Mouse (Mus musculus) adrenal gland, adult 8-10 months (tissue): Measurements from ENCODE around the gene Defa23. TPM values are rescaled to one million over a fixed set of nuclear protein-coding genes. Genes with fewer than 3 reads are reported as not detected.
"Not testable (repeated sequence)": the region's sequence is repeated elsewhere in the genome, so short reads cannot be mapped to it uniquely, and the experiment has no call there.

Source experiments
- DNase-seq: peaks from one replicate; pipeline ENCODE4 v3.0.0; 2022
- total RNA-seq, 4 experiments: library from RNA; stranded (reverse); gene quantifications; 2 replicates each; pipeline ENCODE4 v1.2.4; 2022

Defa23 gene
- total RNA-seq, result not detected

DNA sequence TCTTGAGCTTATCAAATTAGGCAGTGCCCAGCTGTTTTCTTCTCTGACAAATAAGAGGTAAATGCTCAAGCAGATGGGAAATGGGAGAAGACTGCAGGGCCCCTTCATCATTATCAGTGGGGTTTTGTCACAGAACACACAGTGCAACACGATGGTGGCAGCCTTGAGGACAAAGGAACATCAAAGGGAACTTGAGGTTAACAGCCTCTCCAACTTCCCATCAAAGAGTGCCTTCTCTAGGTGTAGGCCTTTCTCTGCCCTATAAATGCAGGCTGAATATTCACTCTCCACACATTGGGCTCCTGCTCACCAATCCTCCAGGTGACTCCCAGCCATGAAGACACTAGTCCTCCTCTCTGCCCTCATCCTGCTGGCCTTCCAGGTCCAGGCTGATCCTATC is at the start of gene Defa23:
Gene Defa23 (plus strand): TSS at position 301 of the 400 bp plus-strand sequence.
- not testable (repeated sequence) for DNase-seq

DNA sequence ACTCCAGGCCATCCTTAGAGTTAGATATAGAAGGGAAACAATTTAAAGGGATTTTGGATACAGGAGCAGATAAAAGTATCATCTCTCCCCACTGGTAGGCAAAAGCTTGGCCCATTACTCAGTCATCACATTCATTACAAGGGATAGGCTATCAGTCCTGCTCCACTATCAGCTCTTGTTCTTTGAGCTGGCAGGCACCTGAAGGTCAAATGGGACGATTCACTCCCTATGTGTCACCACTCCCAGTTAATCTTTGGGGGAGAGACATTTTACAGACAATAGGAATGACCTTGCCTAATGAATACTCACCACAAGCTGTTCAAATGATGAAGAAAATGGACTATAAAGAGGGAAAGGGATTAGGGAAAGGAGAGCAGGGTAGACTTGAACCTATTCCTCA is 48.0 kb upstream of the Defa23 start:
- DNase-seq, result no peak

DNA sequence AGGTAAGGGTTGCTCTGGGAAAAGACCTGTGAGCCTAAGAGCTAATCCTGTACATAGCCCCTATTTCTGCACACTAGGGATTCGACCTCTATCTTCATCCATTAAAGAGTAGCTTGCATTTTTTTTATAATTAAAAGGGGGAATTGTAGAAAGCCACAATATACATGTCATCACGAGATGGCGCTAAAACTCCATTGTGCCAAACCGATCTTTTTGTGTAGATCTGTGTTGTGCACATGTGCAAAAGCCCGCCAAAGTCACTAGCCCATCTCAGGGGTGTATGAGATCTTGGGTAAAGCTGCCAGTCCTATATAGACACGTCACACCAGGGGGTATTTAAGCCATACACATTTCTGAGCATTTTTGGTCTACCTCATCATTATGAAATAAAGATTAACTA is 46.3 kb upstream of the Defa23 start:
- DNase-seq, result not testable (repeated sequence)

DNA sequence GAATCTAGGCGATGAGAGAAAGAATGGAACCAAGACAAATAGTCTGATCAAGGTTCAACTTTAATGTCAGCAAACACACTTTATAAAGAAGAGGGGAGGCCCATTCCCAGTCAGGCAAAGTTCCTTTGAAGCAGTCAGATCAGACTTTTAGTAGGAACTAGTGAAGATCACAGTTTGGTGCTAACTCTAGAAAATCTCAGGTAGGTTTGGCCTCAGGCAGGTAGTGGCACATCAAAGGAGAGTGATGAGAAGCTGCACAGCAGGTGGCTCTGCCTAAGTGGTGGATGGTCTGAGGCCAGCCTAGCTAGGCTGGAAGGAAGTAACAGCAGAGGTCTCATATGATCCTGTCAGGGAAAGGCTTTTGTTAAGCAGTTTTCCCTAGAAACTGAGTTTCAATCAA is 44.3 kb upstream of the Defa23 start:
- DNase-seq, result not testable (repeated sequence)

DNA sequence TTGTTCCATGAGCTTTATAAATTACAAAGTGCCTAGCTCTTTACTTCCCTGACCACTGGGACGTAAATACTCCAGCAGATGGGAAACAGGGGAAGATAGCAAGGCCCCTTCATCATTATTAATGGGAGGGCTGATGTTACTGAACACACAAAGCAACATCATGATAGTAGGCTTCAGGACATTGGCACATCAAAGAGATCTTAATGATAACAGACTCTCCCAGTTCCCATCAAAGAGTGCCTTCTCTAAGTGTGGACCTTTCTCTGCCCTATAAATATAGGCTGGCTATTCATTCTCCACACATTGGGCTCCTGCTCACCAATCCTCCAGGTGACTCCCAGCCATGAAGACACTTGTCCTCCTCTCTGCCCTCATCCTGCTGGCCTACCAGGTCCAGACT is 29.6 kb upstream of the Defa23 start, which contains the start of gene Defa21:
Gene Defa21 (plus strand): TSS at position 301 of the 400 bp plus-strand sequence.
- DNase-seq, result not testable (repeated sequence)

DNA sequence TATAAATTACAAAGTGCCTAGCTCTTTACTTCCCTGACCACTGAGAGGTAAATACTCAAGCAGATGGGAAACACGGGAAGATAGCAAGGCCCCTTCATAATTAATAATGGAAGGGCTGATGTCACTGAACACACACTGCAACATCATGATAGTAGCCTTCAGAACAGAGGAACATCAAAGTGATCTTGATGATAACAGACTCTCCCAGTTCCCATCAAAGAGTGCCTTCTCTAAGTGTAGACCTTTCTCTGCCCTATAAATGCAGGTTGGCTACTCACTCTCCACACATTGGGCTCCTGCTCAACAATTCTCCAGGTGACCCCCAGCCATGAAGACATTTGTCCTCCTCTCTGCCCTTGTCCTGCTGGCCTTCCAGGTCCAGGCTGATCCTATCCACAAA is 9.9 kb downstream of the Defa23 start, which contains the start of gene Defa35:
Gene Defa35 (plus strand): TSS at position 301 of the 400 bp plus-strand sequence.
- not testable (repeated sequence) for DNase-seq

DNA sequence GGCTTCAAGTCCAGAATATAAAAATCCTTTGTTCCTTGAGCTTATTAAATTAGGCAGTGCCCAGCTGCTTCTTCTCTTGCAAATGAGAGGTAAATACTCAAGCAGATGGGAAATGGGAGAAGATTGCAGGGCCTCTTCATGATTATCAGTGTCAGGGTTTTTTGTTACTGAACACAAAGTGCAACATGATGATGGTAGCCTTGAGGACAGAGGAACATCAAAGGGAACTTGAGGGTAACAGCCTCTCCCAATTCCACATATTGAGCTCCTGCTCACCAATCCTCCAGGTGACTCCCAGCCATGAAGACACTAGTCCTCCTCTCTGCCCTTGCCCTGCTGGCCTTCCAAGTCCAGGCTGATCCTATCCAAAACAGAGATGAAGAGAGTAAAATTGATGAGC is 29.3 kb downstream of the Defa23 start, which contains the start of gene Defa25:
Gene Defa25 (plus strand): TSS at position 301 of the 400 bp plus-strand sequence.
- not testable (repeated sequence) for DNase-seq

DNA sequence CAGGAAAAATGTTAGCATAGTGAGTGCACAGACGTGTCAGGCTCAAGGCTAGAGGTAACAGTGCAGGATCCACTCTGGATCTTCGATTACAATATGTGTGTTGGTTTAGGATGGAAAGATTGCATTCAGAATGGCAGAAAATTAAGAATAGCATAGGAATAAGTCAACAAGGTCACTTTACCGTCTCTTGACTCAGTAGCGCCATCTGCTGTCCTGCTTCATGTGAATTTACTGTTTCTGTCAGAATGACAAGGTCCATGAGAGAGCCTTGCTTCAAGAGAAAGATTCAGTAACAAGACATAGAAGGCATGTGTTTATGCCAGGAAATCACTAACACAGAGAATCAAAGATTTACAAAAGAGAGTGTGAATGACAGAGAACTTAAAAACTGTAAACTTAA is 38.3 kb downstream of the Defa23 start:
- DNase-seq, result peak; percentile 0

DNA sequence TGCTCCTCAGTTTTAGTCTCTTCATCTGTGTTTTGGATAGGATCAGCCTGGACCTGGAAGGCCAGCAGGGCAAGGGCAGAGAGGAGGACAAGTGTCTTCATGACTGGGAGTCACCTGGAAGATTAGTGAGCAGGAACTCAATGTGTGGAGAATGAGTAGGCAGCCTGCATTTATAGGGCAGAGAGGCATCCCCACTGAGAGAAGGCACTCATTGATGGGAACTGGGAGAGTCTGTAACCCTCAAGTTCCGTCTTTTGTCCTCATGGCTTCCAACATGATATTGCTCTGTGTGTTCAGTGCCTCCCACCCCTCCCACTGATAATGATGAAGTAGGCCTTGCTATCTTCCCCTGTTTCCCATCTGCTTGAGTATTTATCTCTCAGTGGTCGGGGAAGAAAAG is 41.1 kb downstream of the Defa23 start, which contains the start of gene Gm14851:
Gene Gm14851 (minus strand): TSS at position 101 of the 400 bp plus-strand sequence.
- DNase-seq, result not testable (repeated sequence)

Other genes with a start within 250 kb of the Defa23 start
- not detected for gene Defb33, start 162.4 kb upstream of the Defa23 start, total RNA-seq
- gene Gm15056, start 152.4 kb upstream of the Defa23 start, total RNA-seq, result not detected
- not detected for gene Gm6040, start 133.0 kb upstream of the Defa23 start, total RNA-seq
- not detected for gene AY761185, start 110.3 kb upstream of the Defa23 start, total RNA-seq
- not detected for gene Defa21, start 29.5 kb upstream of the Defa23 start, total RNA-seq
- gene Defa35, start 10.0 kb downstream of the Defa23 start, total RNA-seq, result not detected
- not detected for gene Defa25, start 29.4 kb downstream of the Defa23 start, total RNA-seq
- gene Gm14851, start 41.0 kb downstream of the Defa23 start, total RNA-seq, result not detected
- not detected for gene Defa30, start 79.6 kb downstream of the Defa23 start, total RNA-seq
- not detected for gene Defa22, start 107.2 kb downstream of the Defa23 start, total RNA-seq
- not detected for gene Defa31, start 136.6 kb downstream of the Defa23 start, total RNA-seq
- not detected for gene Gm15293, start 146.5 kb downstream of the Defa23 start, total RNA-seq
- gene Gm15292, start 194.7 kb downstream of the Defa23 start, total RNA-seq, result not detected